Mouse (Mus musculus) bone marrow macrophage, adult 2 months (primary cell): ENCODE data around the gene Trappc10.

Experiments
- CTCF ChIP-seq: IDR thresholded peaks from 2 replicates; pipeline ENCODE4 v1.5.1; 2012; ENCODE audit warnings: low read depth, mild to moderate bottlenecking, low read length, moderate library complexity
- POLR2A ChIP-seq: IDR thresholded peaks from 2 replicates; pipeline ENCODE4 v1.6.1; 2012; ENCODE audit warnings: mild to moderate bottlenecking, low read depth, low read length, borderline replicate concordance

- TF ChIP-seq POLR2A: no peak
- TF ChIP-seq CTCF: no peak
These were observed 393 bp downstream of the Trappc10 start for GRCm38 (mm10) chr10:78244058-78244437.
